Mouse (Mus musculus) intestine, embryonic 16.5 days (tissue): ENCODE data around the gene Zdhhc1. TPM values are rescaled to one million over a fixed set of nuclear protein-coding genes. Genes with fewer than 3 reads are reported as not detected.

Experiments
- polyA plus RNA-seq: library from polyadenylated mRNA; unstranded; fragments of >200 nt; fragmentation: Nextera tagmentation; extraction: Ambion mirVana; gene quantifications from 2 replicates; pipeline ENCODE4 v1.2.1, GENCODE M21; 2015

Zdhhc1 gene
- polyA plus RNA-seq, 1 experiment from 2014 or later = 18.5 TPM

Other genes with a start within 250 kb of the Zdhhc1 start
- gene B3gnt9, start 241.7 kb downstream of the Zdhhc1 start, polyA plus RNA-seq = 16.2 and 17.5 TPM in 2 replicates
- 44.9 and 46.0 TPM in 2 replicates for gene Tradd, start 232.3 kb downstream of the Zdhhc1 start, polyA plus RNA-seq
- gene Fbxl8, start 232.3 kb downstream of the Zdhhc1 start, polyA plus RNA-seq = 6.0 and 6.8 TPM in 2 replicates
- gene Hsf4, start 227.1 kb downstream of the Zdhhc1 start, polyA plus RNA-seq = 0.17 and 0.18 TPM in 2 replicates
- gene Nol3, start 220.8 kb downstream of the Zdhhc1 start, polyA plus RNA-seq = 1.3 and 1.4 TPM in 2 replicates
- 6.7 and 7.2 TPM in 2 replicates for gene 4931428F04Rik, start 207.0 kb downstream of the Zdhhc1 start, polyA plus RNA-seq
- 6.6 and 7.4 TPM in 2 replicates for gene Exoc3l, start 200.8 kb downstream of the Zdhhc1 start, polyA plus RNA-seq
- 86.7 and 89.2 TPM in 2 replicates for gene E2f4, start 199.2 kb downstream of the Zdhhc1 start, polyA plus RNA-seq
- 28.0 and 30.3 TPM in 2 replicates for gene Elmo3, start 191.3 kb downstream of the Zdhhc1 start, polyA plus RNA-seq
- 1.5 and 1.8 TPM in 2 replicates for gene Lrrc29, start 170.6 kb downstream of the Zdhhc1 start, polyA plus RNA-seq
- gene Tmem208, start 170.5 kb downstream of the Zdhhc1 start, polyA plus RNA-seq = 141 and 142 TPM in 2 replicates
- gene Fhod1, start 148.9 kb downstream of the Zdhhc1 start, polyA plus RNA-seq = 1.4 and 1.8 TPM in 2 replicates
- 0.93 and 1.1 TPM in 2 replicates for gene Slc9a5, start 148.1 kb downstream of the Zdhhc1 start, polyA plus RNA-seq
- 0.06 and 0.15 TPM in 2 replicates for gene Plekhg4, start 123.6 kb downstream of the Zdhhc1 start, polyA plus RNA-seq
- 0.04 TPM in 1 of 2 replicates, not detected in the other for gene Kctd19, start 83.4 kb downstream of the Zdhhc1 start, polyA plus RNA-seq
- 0.07 TPM in 1 of 2 replicates, not detected in the other for gene Lrrc36, start 83.3 kb downstream of the Zdhhc1 start, polyA plus RNA-seq
- gene Tppp3, start 25.4 kb downstream of the Zdhhc1 start, polyA plus RNA-seq = 41.9 and 42.3 TPM in 2 replicates
- gene Hsd11b2, start 21.9 kb upstream of the Zdhhc1 start, polyA plus RNA-seq = 1.9 and 2.3 TPM in 2 replicates
- 115 and 125 TPM in 2 replicates for gene Atp6v0d1, start 69.1 kb upstream of the Zdhhc1 start, polyA plus RNA-seq
- 17.1 and 17.8 TPM in 2 replicates for gene Ripor1, start 108.4 kb upstream of the Zdhhc1 start, polyA plus RNA-seq
- 73.7 and 86.4 TPM in 2 replicates for gene Ctcf, start 139.7 kb upstream of the Zdhhc1 start, polyA plus RNA-seq
- 0.66 and 0.92 TPM in 2 replicates for gene Agrp, start 140.5 kb upstream of the Zdhhc1 start, polyA plus RNA-seq
- gene Carmil2, start 189.4 kb upstream of the Zdhhc1 start, polyA plus RNA-seq = 0.64 and 0.79 TPM in 2 replicates
- gene Acd, start 204.2 kb upstream of the Zdhhc1 start, polyA plus RNA-seq = 53.0 and 55.0 TPM in 2 replicates
- 12.0 and 12.6 TPM in 2 replicates for gene Pard6a, start 204.2 kb upstream of the Zdhhc1 start, polyA plus RNA-seq
- not detected in 2 replicates for gene 4933405L10Rik, start 210.8 kb upstream of the Zdhhc1 start, polyA plus RNA-seq
- 11.2 and 13.6 TPM in 2 replicates for gene Enkd1, start 211.3 kb upstream of the Zdhhc1 start, polyA plus RNA-seq